Mouse (Mus musculus): ENCODE results near the gene D5Ertd579e. TPM values are rescaled to one million over a fixed set of nuclear protein-coding genes. Genes with fewer than 3 reads are reported as not detected.
A peak's percentile ranks its signal among the peaks of the same experiment; 100 is the strongest.

Gene D5Ertd579e
- polyA plus RNA-seq, 1 experiment: 3.7 TPM

DNA sequence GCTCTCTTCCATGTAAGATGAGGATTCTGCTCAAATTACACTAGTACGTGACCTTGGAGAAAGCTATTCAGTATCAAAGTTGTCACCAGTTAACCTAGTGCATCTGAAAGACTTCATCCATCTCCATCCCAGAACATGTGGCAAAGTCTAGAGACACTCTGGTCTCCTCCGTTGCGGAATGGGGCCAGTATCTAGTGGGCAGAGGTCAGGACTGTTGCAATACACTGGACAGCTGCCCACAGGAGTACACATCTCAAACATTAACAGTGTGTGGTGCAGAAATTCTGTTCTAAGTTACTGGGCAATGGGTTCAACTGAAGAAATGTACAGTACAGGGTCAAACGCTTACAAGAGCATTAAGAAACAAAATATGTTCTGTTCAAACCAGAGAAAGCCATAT is 127.7 kb downstream of the D5Ertd579e start:
- TF ChIP-seq GATA1 (IDR thresholded peaks at IDR 0.05; ENCODE audit: borderline replicate concordance, low read length): no peak
- no peak for TF ChIP-seq FLI1 (IDR thresholded peaks at IDR 0.05; ENCODE audit: low read length)
- Histone ChIP-seq H3K4me3 (replicated peaks) (no peak overlapping the region), H3K4me1 (peaks cover 100% of the 10 kb centered on the region), H3K9me3 (peaks cover 6% of the 10 kb centered on the region), H3K27me3 (replicated peaks) (no peaks in the 10 kb centered on the region), H3K36me3 (replicated peaks; ENCODE audit: low read length) (peaks cover 87% of the 10 kb centered on the region)

- H3K36me3 ChIP-seq (replicated peaks; ENCODE audit: low read length): peaks cover 89% of the 10 kb centered on the region
- peaks cover 100% of the 10 kb centered on the region for H3K4me1 ChIP-seq
- peaks cover 6% of the 10 kb centered on the region for H3K9me3 ChIP-seq
- H3K4me3 ChIP-seq (replicated peaks): no peak overlapping the region
- TF ChIP-seq FLI1 (IDR thresholded peaks at IDR 0.05; ENCODE audit: low read length) (no peak), GATA1 (IDR thresholded peaks at IDR 0.05; ENCODE audit: borderline replicate concordance, low read length) (no peak)
- no peaks in the 10 kb centered on the region for H3K27me3 ChIP-seq (replicated peaks)
These were observed 128.2 kb downstream of the D5Ertd579e start for GRCm38 (mm10) chr5:36567627-36568026.

- H3K27me3 ChIP-seq (replicated peaks): no peaks in the 10 kb centered on the region
- H3K4me1 ChIP-seq: peaks cover 84% of the 10 kb centered on the region
- peak overlapping the region; percentile 86 for H3K4me3 ChIP-seq (replicated peaks)
- peaks cover 72% of the 10 kb centered on the region for H3K36me3 ChIP-seq (replicated peaks; ENCODE audit: low read length)
- TF ChIP-seq GATA1 (IDR thresholded peaks at IDR 0.05; ENCODE audit: borderline replicate concordance, low read length): peak; percentile 86; the same call in 1 of the 3 replicates
- no peak for TF ChIP-seq FLI1 (IDR thresholded peaks at IDR 0.05; ENCODE audit: low read length)
- H3K9me3 ChIP-seq: no peaks in the 10 kb centered on the region
These were observed 131.3 kb downstream of the D5Ertd579e start for GRCm38 (mm10) chr5:36564530-36564929.

GRCm38 (mm10) chr5:36563741-36564140 is 132.1 kb downstream of the D5Ertd579e start:
- Histone ChIP-seq H3K36me3 (replicated peaks; ENCODE audit: low read length) (peaks cover 70% of the 10 kb centered on the region), H3K4me1 (peaks cover 81% of the 10 kb centered on the region), H3K27me3 (replicated peaks) (no peaks in the 10 kb centered on the region), H3K4me3 (replicated peaks) (peak overlapping the region; percentile 80), H3K9me3 (no peaks in the 10 kb centered on the region)
- no peak for TF ChIP-seq FLI1 (IDR thresholded peaks at IDR 0.05; ENCODE audit: low read length)
- TF ChIP-seq GATA1 (IDR thresholded peaks at IDR 0.05; ENCODE audit: borderline replicate concordance, low read length): no peak

DNA sequence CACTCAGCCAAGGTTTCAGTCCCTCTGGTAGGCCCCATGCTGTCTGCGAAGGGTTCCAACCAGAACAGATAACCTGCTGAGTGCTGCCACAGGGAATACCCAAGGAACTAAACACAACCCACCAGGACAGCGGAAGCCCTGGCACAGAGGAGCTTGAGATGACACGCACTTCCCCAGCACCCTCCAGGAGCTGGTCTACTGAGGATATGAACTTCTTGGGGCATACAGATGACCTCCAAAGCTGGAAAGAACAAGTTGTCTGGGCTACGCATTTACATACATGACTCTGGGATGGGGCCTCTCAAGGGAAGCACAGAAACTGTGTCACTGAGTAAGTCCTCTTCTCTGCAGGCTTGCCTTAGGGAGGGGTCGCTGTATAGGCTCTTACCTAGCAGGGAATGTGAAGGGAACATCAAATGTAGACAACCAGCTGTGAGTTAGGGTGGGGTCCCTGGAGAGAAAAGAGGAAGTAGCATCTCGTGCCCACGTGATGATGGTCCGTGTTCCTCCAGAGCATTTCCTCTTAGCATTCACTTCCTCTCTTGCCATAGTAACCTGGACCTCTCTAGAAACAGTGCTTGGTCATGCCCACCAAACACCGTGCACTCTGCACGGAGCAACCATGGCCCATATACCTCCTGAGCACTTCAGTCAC is 132.9 kb downstream of the D5Ertd579e start:
- Histone ChIP-seq H3K4me1 (peaks cover 81% of the 10 kb centered on the region), H3K36me3 (replicated peaks; ENCODE audit: low read length) (peaks cover 61% of the 10 kb centered on the region), H3K9me3 (no peaks in the 10 kb centered on the region), H3K27me3 (replicated peaks) (no peaks in the 10 kb centered on the region), H3K4me3 (replicated peaks) (peak overlapping the region; percentile 80)
- TF ChIP-seq FLI1 (IDR thresholded peaks at IDR 0.05; ENCODE audit: low read length) (no peak), GATA1 (IDR thresholded peaks at IDR 0.05; ENCODE audit: borderline replicate concordance, low read length) (no peak)

- Histone ChIP-seq H3K36me3 (replicated peaks; ENCODE audit: low read length) (peaks cover 48% of the 10 kb centered on the region), H3K27me3 (replicated peaks) (no peaks in the 10 kb centered on the region), H3K4me3 (replicated peaks) (no peak overlapping the region), H3K4me1 (peaks cover 81% of the 10 kb centered on the region), H3K9me3 (no peaks in the 10 kb centered on the region)
- TF ChIP-seq FLI1 (IDR thresholded peaks at IDR 0.05; ENCODE audit: low read length) (no peak), GATA1 (IDR thresholded peaks at IDR 0.05; ENCODE audit: borderline replicate concordance, low read length) (no peak)
These were observed 134.3 kb downstream of the D5Ertd579e start for GRCm38 (mm10) chr5:36561509-36561908.

DNA sequence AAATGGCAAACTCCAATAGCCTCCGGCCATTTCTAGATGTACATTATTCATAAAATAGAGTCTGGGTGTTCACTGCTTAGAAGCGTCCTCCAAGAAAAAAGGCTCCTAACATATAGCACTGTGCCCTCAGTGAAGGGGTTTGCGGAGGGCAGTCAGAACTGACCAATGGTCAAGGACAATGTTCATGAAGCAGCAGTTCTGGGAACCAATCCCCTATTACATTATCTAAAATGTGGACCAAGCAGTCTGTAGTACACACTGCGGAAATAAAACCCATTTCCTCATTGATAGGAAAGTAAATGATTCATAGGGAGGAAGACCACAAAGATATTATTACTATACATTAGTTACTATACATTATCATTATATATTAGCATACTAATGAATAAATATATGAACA is 135.3 kb downstream of the D5Ertd579e start:
- Histone ChIP-seq H3K27me3 (replicated peaks) (no peaks in the 10 kb centered on the region), H3K4me3 (replicated peaks) (no peak overlapping the region), H3K9me3 (no peaks in the 10 kb centered on the region), H3K36me3 (replicated peaks; ENCODE audit: low read length) (peaks cover 41% of the 10 kb centered on the region), H3K4me1 (peaks cover 78% of the 10 kb centered on the region)
- TF ChIP-seq GATA1 (IDR thresholded peaks at IDR 0.05; ENCODE audit: borderline replicate concordance, low read length) (no peak), FLI1 (IDR thresholded peaks at IDR 0.05; ENCODE audit: low read length) (no peak)

DNA sequence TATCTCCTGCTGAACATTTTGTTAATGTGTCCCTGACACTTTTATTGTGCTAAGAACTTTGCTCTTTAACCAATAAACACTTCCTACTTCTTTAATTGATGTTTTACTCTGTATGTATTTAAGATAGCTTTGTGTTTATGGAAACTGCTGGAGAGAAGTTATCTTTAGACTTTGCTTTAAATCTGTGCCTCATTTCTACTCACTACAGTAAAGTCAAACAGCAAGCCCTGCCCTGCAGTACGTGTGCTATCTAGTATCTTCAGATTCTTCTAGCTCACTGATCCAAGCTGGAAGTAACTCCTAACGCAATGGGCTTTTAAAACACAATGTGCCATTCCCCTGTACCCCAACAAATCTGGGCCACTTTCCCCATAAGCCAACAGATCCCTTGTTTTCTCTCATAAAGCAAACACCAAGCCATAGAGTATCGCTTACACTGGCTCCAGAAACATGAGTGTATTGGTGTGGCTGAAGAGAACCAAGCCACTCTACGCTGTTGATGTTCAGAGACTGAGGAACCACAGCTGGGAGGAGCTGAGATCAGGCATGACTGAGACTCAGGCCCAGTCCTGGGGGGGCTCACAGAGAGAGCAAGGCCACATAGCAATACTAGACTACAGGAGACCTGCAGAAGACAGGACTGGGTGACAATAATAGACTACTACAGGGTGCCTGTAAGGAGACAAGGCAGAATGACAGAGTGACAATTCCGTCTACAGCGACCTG is 136.2 kb downstream of the D5Ertd579e start:
- Histone ChIP-seq H3K9me3 (no peaks in the 10 kb centered on the region), H3K4me3 (replicated peaks) (no peak overlapping the region), H3K4me1 (peaks cover 76% of the 10 kb centered on the region), H3K36me3 (replicated peaks; ENCODE audit: low read length) (peaks cover 40% of the 10 kb centered on the region), H3K27me3 (replicated peaks) (no peaks in the 10 kb centered on the region)
- TF ChIP-seq GATA1 (IDR thresholded peaks at IDR 0.05; ENCODE audit: borderline replicate concordance, low read length) (no peak), FLI1 (IDR thresholded peaks at IDR 0.05; ENCODE audit: low read length) (no peak)

- H3K9me3 ChIP-seq: no peaks in the 10 kb centered on the region
- H3K36me3 ChIP-seq (replicated peaks; ENCODE audit: low read length): peaks cover 44% of the 10 kb centered on the region
- TF ChIP-seq GATA1 (IDR thresholded peaks at IDR 0.05; ENCODE audit: borderline replicate concordance, low read length): no peak
- no peak for TF ChIP-seq FLI1 (IDR thresholded peaks at IDR 0.05; ENCODE audit: low read length)
- H3K4me3 ChIP-seq (replicated peaks): no peak overlapping the region
- H3K4me1 ChIP-seq: peaks cover 76% of the 10 kb centered on the region
- no peaks in the 10 kb centered on the region for H3K27me3 ChIP-seq (replicated peaks)
These were observed 136.7 kb downstream of the D5Ertd579e start for GRCm38 (mm10) chr5:36559106-36559505.

DNA sequence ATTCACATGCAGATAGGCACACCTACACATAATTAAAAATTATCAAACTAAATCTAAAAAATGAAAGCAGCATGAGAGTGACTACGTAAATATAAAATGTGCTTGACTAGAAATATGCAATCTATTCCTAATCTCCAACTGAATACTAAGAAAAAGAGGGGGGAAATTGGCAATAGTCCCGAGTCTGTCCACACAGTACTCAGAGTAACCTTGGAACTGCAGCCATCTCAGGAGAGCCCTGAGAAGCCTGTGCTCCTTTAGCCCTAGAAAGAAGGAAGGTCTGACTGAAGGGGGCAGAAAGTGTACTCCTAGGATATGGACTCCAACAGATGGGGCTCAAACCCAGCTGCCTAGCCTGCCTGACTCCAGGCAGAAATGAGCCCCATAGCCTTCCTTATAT is 137.3 kb downstream of the D5Ertd579e start:
- H3K4me1 ChIP-seq: peaks cover 76% of the 10 kb centered on the region
- H3K9me3 ChIP-seq: no peaks in the 10 kb centered on the region
- H3K4me3 ChIP-seq (replicated peaks): no peak overlapping the region
- H3K27me3 ChIP-seq (replicated peaks): no peaks in the 10 kb centered on the region
- TF ChIP-seq GATA1 (IDR thresholded peaks at IDR 0.05; ENCODE audit: borderline replicate concordance, low read length) (no peak), FLI1 (IDR thresholded peaks at IDR 0.05; ENCODE audit: low read length) (no peak)
- peaks cover 38% of the 10 kb centered on the region for H3K36me3 ChIP-seq (replicated peaks; ENCODE audit: low read length)

All from megakaryocyte, embryonic 14.5 days (primary cell).